Mouse (Mus musculus): ENCODE results near the gene Gm20388. TPM values are rescaled to one million over a fixed set of nuclear protein-coding genes. Genes with fewer than 3 reads are reported as not detected.

The Gm20388 gene
- polyA plus RNA-seq, 1 experiment from 2014 or later, result 8.3 TPM

DNA sequence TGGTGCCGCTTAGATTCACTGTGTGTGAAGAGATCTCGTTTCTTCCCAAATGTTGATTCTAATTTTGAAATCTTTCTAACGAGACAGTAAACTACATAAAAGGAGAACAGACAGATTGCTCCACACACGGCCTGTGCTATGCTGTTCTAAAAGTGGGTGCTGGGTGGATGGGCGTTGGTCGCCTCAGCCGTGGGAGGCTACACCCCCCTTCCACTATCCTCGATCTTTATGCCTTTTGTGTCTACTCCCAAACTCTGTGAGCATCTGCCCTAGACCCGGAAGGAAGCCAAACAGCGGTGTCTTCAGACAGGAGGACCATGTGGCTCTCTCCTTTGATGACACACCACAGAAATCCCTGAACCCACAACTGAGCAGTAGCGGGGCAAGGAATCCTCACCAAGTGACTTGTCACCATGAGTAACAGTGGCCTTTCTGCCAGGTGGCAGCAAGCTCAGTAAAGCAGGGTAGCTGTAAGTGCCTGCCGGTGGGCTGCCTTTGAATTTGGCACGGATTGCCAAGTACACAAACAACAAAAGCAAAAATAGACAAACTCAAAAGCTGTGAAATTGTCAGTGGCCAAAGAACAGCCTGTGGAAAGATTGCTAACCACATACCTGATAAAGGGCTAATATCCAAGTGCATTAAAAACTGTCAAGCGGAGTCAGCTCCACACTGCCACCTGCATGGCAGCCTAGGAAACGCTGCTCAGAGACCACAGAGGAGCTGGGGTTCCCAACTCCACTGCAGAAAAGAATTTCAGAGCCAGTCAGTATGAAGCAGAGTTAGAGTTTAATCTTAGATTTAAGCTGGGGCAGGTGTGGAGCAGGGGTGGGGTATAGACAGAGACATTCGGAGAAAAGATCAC is 3858.1 kb downstream of the Gm20388 start:
- ATAC-seq (replicated peaks; ENCODE audit: low FRiP score, low TSS enrichment, low read depth), result peak; percentile 29; the same call in 1 of the 2 replicates

DNA sequence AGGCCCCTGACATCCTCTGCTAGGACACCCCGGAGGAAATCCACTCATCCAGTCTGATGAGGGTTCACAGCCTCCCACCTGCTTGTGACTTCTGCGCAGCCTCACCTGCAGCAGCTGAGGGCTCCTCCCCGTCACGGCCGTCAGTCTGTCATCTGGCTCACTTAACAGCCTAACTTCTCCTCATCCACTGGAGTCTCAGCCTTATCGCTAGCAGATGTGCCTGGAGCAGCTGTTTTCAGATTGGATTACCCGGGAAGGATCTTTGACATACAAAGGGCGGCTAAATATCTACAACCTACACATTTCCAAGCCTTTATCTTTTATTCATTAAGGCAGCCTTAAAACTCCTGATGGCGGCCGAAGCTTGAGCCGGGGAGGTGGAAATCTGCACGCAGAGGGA is 3862.8 kb downstream of the Gm20388 start:
- Histone ChIP-seq H3K27ac (ENCODE audit: low read depth) (no peak overlapping the region), H3K36me3 (ENCODE audit: control insufficient read depth, insufficient read depth, low read length) (no peaks in the 10 kb centered on the region), H3K4me3 (ENCODE audit: low read depth, low read length) (no peak overlapping the region), H3K9me3 (ENCODE audit: control insufficient read depth, low read length) (no peaks in the 10 kb centered on the region), H3K9ac (ENCODE audit: low read length) (no peak overlapping the region), H3K4me1 (replicated peaks; ENCODE audit: control insufficient read depth, insufficient read depth, low read length) (peaks cover 7% of the 10 kb centered on the region; the same call in 1 of the 2 replicates), H3K4me2 (ENCODE audit: low read length) (no peak overlapping the region), H3K27me3 (replicated peaks; ENCODE audit: control insufficient read depth, insufficient read depth, low read length) (no peaks in the 10 kb centered on the region)
- DNase-seq (ENCODE audit: low spot score), result no peak
- WGBS, result 62% methylated on average over 12 of the region's 12 CpGs
- no peak for ATAC-seq (replicated peaks; ENCODE audit: low FRiP score, low TSS enrichment, low read depth)

More for the DNA sequence above, 3858.1 kb downstream of the Gm20388 start:
- no peaks in the 10 kb centered on the region for H3K9me3 ChIP-seq (ENCODE audit: control insufficient read depth, low read length)
- H3K27me3 ChIP-seq (replicated peaks; ENCODE audit: control insufficient read depth, insufficient read depth, low read length), result no peaks in the 10 kb centered on the region
- H3K4me2 ChIP-seq (ENCODE audit: low read length), result no peak overlapping the region
- peaks cover 3% of the 10 kb centered on the region; the same call in 1 of the 2 replicates for H3K4me1 ChIP-seq (replicated peaks; ENCODE audit: control insufficient read depth, insufficient read depth, low read length)
- H3K27ac ChIP-seq (ENCODE audit: low read depth), result no peak overlapping the region
- no peaks in the 10 kb centered on the region for H3K36me3 ChIP-seq (ENCODE audit: control insufficient read depth, insufficient read depth, low read length)
- H3K9ac ChIP-seq (ENCODE audit: low read length), result no peak overlapping the region
- WGBS, result 67% methylated on average over 16 of the region's 16 CpGs
- DNase-seq (ENCODE audit: low spot score), result peak; percentile 78
- no peak overlapping the region for H3K4me3 ChIP-seq (ENCODE audit: low read depth, low read length)

DNA sequence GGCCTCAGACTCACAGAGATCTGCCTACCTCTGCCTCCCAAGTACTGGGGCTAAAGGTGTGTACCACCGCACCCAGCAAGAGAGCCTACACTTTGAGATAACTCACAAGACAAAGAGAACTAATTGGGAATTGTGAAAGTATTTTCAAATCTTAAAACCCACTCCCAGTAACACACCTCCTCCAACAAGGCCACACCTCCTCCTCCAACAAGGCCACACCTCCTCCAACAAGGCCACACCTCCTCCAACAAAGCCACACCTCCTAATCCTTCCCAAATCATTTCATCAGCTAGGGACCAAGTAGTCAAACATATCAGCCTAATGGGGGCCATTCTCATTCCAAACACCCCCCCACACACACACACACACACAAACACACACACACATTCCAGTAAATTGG is 3863.8 kb downstream of the Gm20388 start:
- DNase-seq (ENCODE audit: low spot score) (no peak), ATAC-seq (replicated peaks; ENCODE audit: low FRiP score, low TSS enrichment, low read depth) (no peak)
- H3K27me3 ChIP-seq (replicated peaks; ENCODE audit: control insufficient read depth, insufficient read depth, low read length), result no peaks in the 10 kb centered on the region
- H3K9ac ChIP-seq (ENCODE audit: low read length), result no peak overlapping the region
- H3K27ac ChIP-seq (ENCODE audit: low read depth), result no peak overlapping the region
- H3K36me3 ChIP-seq (ENCODE audit: control insufficient read depth, insufficient read depth, low read length), result no peaks in the 10 kb centered on the region
- no peaks in the 10 kb centered on the region for H3K9me3 ChIP-seq (ENCODE audit: control insufficient read depth, low read length)
- H3K4me1 ChIP-seq (replicated peaks; ENCODE audit: control insufficient read depth, insufficient read depth, low read length), result peaks cover 7% of the 10 kb centered on the region; the same call in 1 of the 2 replicates
- 100% methylated on average over 1 of the region's 1 CpGs for WGBS
- H3K4me2 ChIP-seq (ENCODE audit: low read length), result no peak overlapping the region
- no peak overlapping the region for H3K4me3 ChIP-seq (ENCODE audit: low read depth, low read length)

DNA sequence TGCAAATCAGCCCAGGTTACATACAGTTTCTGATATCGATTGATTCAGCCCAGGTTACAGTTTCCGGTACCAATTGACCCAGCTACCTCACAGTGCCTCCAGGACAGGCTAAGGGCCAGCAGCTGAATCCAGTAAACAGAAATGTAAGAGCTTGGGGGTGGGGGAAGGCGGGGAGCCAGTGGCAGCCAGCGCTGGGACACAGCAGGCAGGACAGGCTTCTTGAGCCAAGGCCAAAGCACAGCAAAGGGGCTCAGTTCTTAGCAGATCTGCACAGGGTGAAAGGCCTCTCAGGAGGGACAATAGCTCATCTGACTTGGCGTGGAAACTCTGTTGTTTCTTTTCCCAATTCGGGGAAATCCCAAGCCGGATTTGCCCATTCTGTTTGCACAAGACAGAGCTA is 3866.7 kb downstream of the Gm20388 start:
- no peak overlapping the region for H3K9ac ChIP-seq (ENCODE audit: low read length)
- ATAC-seq (replicated peaks; ENCODE audit: low FRiP score, low TSS enrichment, low read depth) (no peak), DNase-seq (ENCODE audit: low spot score) (no peak)
- WGBS, result 49% methylated on average over 7 of the region's 7 CpGs
- H3K9me3 ChIP-seq (ENCODE audit: control insufficient read depth, low read length), result no peaks in the 10 kb centered on the region
- no peak overlapping the region for H3K4me2 ChIP-seq (ENCODE audit: low read length)
- no peaks in the 10 kb centered on the region for H3K36me3 ChIP-seq (ENCODE audit: control insufficient read depth, insufficient read depth, low read length)
- H3K4me3 ChIP-seq (ENCODE audit: low read depth, low read length), result no peak overlapping the region
- no peak overlapping the region for H3K27ac ChIP-seq (ENCODE audit: low read depth)
- H3K27me3 ChIP-seq (replicated peaks; ENCODE audit: control insufficient read depth, insufficient read depth, low read length), result no peaks in the 10 kb centered on the region
- H3K4me1 ChIP-seq (replicated peaks; ENCODE audit: control insufficient read depth, insufficient read depth, low read length), result peaks cover 13% of the 10 kb centered on the region

DNA sequence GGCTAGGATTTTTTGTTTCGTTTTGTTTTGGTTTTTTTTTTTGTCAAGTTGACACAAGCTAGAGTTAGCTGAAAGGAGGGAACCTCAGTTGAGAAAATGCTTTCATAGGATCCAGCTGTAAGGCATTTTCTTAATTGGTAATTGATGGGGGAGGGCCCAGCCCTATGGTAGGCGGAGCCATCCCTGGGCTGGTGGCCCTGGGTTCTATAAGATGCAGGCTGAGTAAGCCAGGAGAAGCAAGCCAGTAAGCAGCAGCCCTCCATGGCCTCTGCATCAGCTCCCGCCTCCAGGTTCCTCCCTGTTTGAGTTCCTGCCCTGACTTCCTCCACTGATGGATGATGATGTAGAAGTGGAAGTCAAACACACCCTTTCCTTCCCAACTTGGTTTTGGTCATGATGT is 3869.8 kb downstream of the Gm20388 start:
- WGBS, result 45% methylated on average over 3 of the region's 3 CpGs
- Histone ChIP-seq H3K9ac (ENCODE audit: low read length) (no peak overlapping the region), H3K27me3 (replicated peaks; ENCODE audit: control insufficient read depth, insufficient read depth, low read length) (no peaks in the 10 kb centered on the region), H3K9me3 (ENCODE audit: control insufficient read depth, low read length) (no peaks in the 10 kb centered on the region), H3K4me3 (ENCODE audit: low read depth, low read length) (no peak overlapping the region), H3K27ac (ENCODE audit: low read depth) (no peak overlapping the region), H3K4me2 (ENCODE audit: low read length) (no peak overlapping the region), H3K4me1 (replicated peaks; ENCODE audit: control insufficient read depth, insufficient read depth, low read length) (peaks cover 13% of the 10 kb centered on the region), H3K36me3 (ENCODE audit: control insufficient read depth, insufficient read depth, low read length) (no peaks in the 10 kb centered on the region)
- DNase-seq (ENCODE audit: low spot score) (no peak), ATAC-seq (replicated peaks; ENCODE audit: low FRiP score, low TSS enrichment, low read depth) (no peak)

DNA sequence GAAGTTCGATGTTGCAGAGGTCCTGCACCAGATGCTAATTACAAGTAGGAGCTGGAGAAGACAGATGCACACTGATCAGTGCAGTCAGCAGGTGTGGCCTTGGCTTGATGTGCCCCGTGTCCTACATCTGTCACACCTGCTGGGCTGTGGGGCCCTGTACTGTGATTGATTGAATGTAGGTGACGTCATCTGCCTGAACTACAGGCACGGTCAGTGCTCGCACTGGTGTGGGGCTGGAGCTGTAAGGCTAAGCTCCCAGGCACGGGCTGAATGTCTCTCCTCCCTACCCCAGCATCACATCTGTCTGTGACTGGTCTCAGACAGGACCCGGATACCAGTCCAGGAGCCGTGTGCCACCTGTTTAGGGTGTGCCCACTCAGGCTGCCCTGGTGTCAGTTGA is 3870.6 kb downstream of the Gm20388 start:
- Histone ChIP-seq H3K4me3 (ENCODE audit: low read depth, low read length) (no peak overlapping the region), H3K27me3 (replicated peaks; ENCODE audit: control insufficient read depth, insufficient read depth, low read length) (no peaks in the 10 kb centered on the region), H3K4me2 (ENCODE audit: low read length) (no peak overlapping the region), H3K9ac (ENCODE audit: low read length) (no peak overlapping the region), H3K27ac (ENCODE audit: low read depth) (no peak overlapping the region), H3K9me3 (ENCODE audit: control insufficient read depth, low read length) (no peaks in the 10 kb centered on the region), H3K4me1 (replicated peaks; ENCODE audit: control insufficient read depth, insufficient read depth, low read length) (peaks cover 13% of the 10 kb centered on the region), H3K36me3 (ENCODE audit: control insufficient read depth, insufficient read depth, low read length) (no peaks in the 10 kb centered on the region)
- WGBS, result 17% methylated on average over 8 of the region's 8 CpGs
- DNase-seq (ENCODE audit: low spot score) (no peak), ATAC-seq (replicated peaks; ENCODE audit: low FRiP score, low TSS enrichment, low read depth) (peak; percentile 57; the same call in 1 of the 2 replicates)

DNA sequence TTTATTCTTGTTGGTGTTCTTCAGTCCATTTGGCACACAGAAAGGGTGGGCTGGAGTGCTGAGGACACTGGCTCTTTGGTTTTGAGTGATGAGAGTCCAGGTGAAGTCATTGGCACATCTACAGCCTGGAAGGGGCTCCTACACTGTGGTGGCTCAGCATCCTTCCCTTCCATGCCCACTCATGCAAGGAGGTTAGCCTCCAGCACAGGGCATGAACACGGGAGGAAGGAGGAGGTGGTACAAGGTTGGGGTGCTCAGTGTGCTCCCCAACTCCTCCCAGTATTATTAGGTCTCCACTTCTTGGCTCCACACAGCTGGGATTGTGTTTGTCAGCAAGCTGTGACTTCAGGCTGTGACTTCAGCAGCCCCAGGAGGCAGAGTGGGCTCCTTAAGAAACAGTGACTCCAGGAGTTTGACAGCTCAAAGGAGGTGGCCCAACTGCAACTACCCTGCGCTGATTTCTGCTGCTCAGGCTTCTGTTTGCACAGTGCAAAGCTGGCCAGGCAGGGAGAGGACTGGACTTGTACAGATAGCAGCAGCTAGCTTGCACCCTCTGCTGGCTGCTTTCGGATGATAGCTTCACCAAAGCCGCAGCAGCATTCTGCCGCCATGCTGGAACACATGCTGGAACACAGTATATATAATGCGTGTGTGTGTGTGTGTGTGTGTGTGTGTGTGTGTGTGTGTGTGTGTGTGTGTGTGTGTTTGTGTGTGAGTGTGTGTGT is 3873.0 kb downstream of the Gm20388 start:
- Histone ChIP-seq H3K27ac (ENCODE audit: low read depth) (no peak overlapping the region), H3K4me1 (replicated peaks; ENCODE audit: control insufficient read depth, insufficient read depth, low read length) (peaks cover 12% of the 10 kb centered on the region), H3K36me3 (ENCODE audit: control insufficient read depth, insufficient read depth, low read length) (no peaks in the 10 kb centered on the region), H3K4me3 (ENCODE audit: low read depth, low read length) (no peak overlapping the region), H3K27me3 (replicated peaks; ENCODE audit: control insufficient read depth, insufficient read depth, low read length) (no peaks in the 10 kb centered on the region), H3K9ac (ENCODE audit: low read length) (no peak overlapping the region), H3K4me2 (ENCODE audit: low read length) (no peak overlapping the region), H3K9me3 (ENCODE audit: control insufficient read depth, low read length) (no peaks in the 10 kb centered on the region)
- DNase-seq (ENCODE audit: low spot score) (peak; percentile 88), ATAC-seq (replicated peaks; ENCODE audit: low FRiP score, low TSS enrichment, low read depth) (peak; percentile 81)
- WGBS, result 11% methylated on average over 6 of the region's 6 CpGs

DNA sequence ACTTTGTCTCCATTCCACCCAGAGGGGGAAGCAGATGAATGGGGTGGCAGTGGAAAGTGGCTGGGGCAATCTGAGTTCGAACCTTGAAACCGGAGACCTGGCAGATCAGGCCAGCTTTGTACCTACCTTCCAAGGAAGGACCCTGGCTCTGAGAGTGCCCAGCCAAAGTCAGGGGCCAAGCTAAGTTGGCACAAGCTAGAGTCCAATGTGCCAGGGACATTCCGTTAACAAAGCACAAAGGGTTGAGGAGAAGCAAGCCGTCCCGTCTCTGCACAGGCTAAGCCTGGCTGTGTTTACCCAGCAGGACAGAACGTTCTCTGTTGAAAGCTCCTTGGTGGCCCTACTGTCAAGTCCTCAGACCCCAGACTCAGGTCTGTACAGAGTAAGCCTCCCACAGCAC is 3875.5 kb downstream of the Gm20388 start:
- H3K27me3 ChIP-seq (replicated peaks; ENCODE audit: control insufficient read depth, insufficient read depth, low read length), result no peaks in the 10 kb centered on the region
- no peak overlapping the region for H3K27ac ChIP-seq (ENCODE audit: low read depth)
- no peak for ATAC-seq (replicated peaks; ENCODE audit: low FRiP score, low TSS enrichment, low read depth)
- H3K36me3 ChIP-seq (ENCODE audit: control insufficient read depth, insufficient read depth, low read length), result no peaks in the 10 kb centered on the region
- no peaks in the 10 kb centered on the region for H3K9me3 ChIP-seq (ENCODE audit: control insufficient read depth, low read length)
- peaks cover 9% of the 10 kb centered on the region for H3K4me1 ChIP-seq (replicated peaks; ENCODE audit: control insufficient read depth, insufficient read depth, low read length)
- H3K4me2 ChIP-seq (ENCODE audit: low read length), result no peak overlapping the region
- 78% methylated on average over 6 of the region's 6 CpGs for WGBS
- DNase-seq (ENCODE audit: low spot score), result no peak
- H3K4me3 ChIP-seq (ENCODE audit: low read depth, low read length), result no peak overlapping the region
- no peak overlapping the region for H3K9ac ChIP-seq (ENCODE audit: low read length)
